Mouse (Mus musculus) subcutaneous adipose tissue, adult 2 months (tissue): Measurements from ENCODE around the gene Asdurf. TPM values are rescaled to one million over a fixed set of nuclear protein-coding genes. Genes with fewer than 3 reads are reported as not detected.

Experiments
- polyA plus RNA-seq: library from polyadenylated mRNA; depleted of rRNA; stranded (reverse); fragments of >200 nt; gene quantifications from 2 replicates; pipeline ENCODE4 v1.2.3, GENCODE M21; 2012; ENCODE audit warnings: low replicate concordance; rRNA removed

Asdurf gene
- polyA plus RNA-seq, result not detected in 2 replicates

GRCm38 (mm10) chr1:53352327-53353261 is at the start of gene Asdurf, which contains the start of the genes Gm28551 and Asnsd1:
Gene Asdurf (minus strand): TSS chr1:53352619.
Gene Gm28551 (minus strand): TSS chr1:53352667.
Gene Asnsd1 (minus strand): TSS chr1:53352752.

GRCm38 (mm10) chr1:53312989-53313967 is 39.1 kb downstream of the Asdurf start, which contains the start of gene Osgepl1:
Gene Osgepl1 (plus strand): TSS chr1:53313624.

Other genes with a start within 250 kb of the Asdurf start
- not detected in 2 replicates for gene 1700019A02Rik, start 165.0 kb downstream of the Asdurf start, polyA plus RNA-seq
- 0.32 and 1.1 TPM in 2 replicates for gene Pms1, start 55.6 kb downstream of the Asdurf start, polyA plus RNA-seq
- 5.3 and 6.8 TPM in 2 replicates for gene Ormdl1, start 55.5 kb downstream of the Asdurf start, polyA plus RNA-seq
- 5.8 and 15.5 TPM in 2 replicates for gene Gm28778, start 55.5 kb downstream of the Asdurf start, polyA plus RNA-seq
- gene Osgepl1, start 39.0 kb downstream of the Asdurf start, polyA plus RNA-seq, result 7.0 and 9.3 TPM in 2 replicates
- gene Gm28551, start within 50 bp of the Asdurf start, polyA plus RNA-seq, result not detected in 2 replicates
- 9.9 and 10.7 TPM in 2 replicates for gene Asnsd1, start 133 bp upstream of the Asdurf start, polyA plus RNA-seq